Mouse (Mus musculus) cerebellum, postnatal 36 days (tissue): Measurements from ENCODE around the gene Cacna1a.
A peak's percentile ranks its signal among the peaks of the same experiment; 100 is the strongest.
"Not testable (repeated sequence)": the region's sequence is repeated elsewhere in the genome, so short reads cannot be mapped to it uniquely, and the experiment has no call there.

Experiments
- DNase-seq, 2 experiments: peaks; one replicate each; pipeline ENCODE4 v3.0.0; 2021 to 2022; ENCODE audit warnings: mixed read lengths in 2 of 2

Gene Cacna1a

GRCm38 (mm10) chr8:84662581-84663065, 274.4 kb downstream of the Cacna1a start, which contains the start of gene Ier2:
Gene Ier2, minus strand, starts transcription at chr8:84662852.
- peak; percentile 93 to 97 for DNase-seq

DNA sequence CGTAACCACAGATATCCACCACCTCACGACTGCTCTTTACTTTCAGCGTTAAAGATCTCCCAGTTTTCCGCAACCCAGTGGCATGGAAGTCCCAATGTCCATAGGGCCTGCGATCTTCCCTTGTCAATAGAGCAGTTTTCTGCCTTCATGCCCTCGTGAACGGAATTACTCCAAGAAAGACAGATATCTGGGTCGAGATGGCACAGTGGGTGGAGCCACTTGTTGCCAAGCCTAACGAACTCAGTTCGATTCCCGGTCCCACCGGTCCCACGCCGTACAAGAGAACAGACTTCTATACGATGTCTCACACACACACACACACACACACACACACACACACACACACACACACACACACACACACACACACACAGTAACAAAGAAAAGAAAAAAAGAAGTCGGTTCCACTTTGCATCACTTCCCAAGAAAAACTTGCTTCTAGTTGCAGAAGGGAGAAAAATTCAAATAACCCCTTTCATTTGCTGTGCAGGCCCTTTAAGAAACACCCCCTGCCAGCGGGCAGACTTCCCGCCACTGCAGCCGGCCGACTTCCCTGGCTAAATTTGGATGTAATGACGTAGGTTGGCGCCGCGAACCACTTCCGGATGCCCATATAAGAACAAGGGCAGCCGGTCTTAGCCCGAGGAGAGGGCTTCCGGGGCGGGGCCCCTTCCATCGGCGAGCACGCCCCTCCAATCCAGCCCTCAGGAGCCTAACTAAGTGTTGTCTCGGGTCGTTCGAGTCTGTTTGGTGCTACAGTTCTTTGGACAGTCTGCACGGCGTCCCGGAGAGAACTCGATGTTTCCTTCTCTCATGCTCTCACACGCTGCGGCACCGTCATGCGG, 275.5 kb downstream of the Cacna1a start:
- peak; percentile 97 to 98 for DNase-seq

DNA sequence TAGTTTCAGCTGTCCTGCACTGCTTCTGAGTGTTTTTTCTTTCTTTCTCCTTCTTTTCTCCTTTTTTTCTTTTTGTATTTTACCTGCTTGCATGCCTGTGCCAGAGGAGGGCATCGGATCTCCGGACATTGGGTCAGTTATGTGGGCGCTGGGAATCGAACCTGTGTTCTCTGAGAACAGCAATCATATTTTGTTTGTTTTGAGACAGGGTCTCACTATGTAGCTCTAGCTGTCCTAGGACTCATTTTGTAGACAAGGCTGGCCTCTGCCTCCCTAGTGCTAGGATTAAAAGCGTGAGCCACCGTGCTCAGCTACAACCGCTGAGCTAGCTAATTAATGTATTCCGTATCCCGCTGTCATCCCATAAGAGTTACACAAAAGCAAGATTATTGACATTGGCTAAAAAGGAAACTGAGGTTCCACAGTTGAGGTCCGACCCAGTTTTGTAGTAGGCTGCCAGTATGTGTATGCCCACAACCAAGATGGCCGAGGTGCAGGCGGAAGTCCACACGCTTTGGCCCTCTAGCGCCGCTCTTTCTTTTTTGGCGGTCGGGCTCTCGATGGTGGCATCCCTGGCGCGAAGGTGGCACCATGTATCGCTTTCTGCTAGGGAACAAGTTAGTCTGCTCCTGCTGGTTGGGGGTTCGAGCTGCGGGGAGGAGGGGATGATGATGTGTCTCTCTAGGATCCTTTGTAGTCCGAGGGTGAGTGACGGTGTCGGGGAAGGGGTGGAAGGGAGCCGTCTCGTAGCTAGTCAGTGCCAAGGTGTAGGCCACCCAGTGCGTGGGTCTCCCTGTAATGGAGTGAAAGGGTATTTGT, 276.5 kb downstream of the Cacna1a start:
- DNase-seq = peak; percentile 86 to 88

DNA sequence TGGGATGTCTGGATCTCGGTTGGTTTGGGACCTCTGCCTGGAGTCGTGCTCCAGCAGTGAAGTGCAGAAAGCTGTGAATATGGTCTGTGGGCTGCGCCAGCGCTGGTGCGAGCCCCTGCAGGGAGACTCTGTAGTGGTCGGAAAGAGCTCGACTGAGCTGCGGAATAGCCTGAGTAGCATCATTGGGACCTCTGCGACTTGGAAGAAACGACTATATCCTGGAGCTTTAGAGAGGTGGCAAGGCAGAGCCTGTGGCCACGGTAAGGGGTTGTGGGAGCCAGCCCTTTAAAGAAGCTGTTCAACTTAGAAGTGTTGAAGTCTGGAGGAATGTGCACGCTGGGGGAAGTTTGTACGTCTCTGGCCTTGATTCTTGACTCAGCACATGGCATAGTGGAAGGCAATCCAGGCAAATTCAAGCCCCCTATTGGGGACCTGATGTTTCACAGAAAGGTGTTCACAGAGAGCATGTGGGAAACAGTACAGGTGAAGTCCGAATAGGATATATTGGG, 277.2 kb downstream of the Cacna1a start:
- DNase-seq = no peak

DNA sequence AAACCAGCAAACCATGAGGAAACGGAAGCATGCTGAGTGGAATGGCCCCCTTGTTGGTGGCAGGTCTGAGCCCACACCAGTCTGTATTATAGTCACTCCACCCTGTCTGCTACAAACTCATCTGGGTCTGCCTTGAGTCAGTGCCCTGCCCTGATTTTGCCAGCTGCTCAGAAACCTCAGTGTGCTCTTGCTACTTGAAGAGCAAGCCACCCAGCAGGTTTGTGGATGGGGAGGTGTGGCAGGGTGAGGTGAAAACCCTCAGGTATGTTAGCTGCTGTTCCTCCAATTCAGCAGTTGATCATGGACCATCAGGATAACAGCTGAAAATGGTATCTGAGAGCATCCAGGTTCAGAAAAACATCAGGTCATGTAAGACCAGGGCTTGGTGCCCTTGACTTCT, 279.8 kb downstream of the Cacna1a start:
- DNase-seq = no peak

DNA sequence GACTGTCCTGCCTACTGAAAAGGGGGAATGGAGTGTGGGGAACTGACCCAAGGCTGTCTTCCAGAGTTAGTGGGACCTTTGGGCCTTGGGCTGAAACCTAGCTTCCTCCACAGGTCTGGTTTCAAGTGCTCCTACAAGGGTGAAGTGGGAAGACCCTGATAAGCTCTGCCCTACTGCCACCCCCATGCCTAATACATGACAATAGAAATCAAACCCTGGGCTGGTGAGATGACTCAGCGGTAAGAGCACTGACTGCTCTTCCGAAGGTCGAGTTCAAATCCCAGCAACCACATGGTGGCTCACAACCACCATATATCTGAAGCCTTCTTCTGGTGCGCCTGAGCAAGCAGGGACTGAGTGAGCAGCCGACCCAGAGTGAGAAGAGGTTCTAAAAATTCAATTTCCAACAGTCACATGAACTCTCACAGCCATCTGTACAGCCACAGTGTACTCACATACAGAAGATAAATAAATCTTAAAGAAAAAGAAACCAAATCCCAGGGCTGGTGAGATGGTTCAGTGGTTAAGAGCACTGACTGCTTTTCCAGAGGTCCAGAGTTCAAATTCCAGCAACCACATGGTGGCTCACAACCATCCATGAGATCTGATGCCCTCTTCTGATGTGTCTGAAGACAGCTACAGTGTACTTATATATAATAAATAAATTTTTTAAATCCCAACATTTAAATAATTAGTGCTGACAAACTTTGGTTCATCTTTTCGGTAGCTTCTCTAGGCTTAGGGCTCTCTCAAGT, 280.7 kb downstream of the Cacna1a start:
- DNase-seq = no peak

GRCm38 (mm10) chr8:84670295-84671006, 282.2 kb downstream of the Cacna1a start:
- not testable (repeated sequence) for DNase-seq

- no peak for DNase-seq
These were observed 289.1 kb downstream of the Cacna1a start for GRCm38 (mm10) chr8:84677305-84677704.

DNA sequence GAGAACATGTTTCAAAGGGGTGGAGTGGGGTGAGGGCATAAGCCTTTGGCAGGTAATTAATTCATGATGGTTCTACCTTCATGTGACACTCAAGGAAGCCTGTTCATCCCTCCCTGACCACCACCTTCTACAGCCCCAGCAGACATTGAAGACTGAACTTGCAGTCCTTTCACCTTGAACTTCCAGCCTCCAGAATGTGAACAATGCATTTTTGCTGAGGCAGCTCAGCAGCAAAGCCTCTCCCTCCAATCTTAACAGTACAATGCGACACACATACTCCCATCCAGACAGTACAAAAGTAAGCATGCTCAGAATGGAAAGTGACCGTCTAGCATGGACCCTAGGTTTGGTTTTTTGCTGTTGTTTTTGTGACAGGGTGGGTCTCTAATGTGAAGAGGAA, 293.2 kb downstream of the Cacna1a start:
- no peak for DNase-seq

DNA sequence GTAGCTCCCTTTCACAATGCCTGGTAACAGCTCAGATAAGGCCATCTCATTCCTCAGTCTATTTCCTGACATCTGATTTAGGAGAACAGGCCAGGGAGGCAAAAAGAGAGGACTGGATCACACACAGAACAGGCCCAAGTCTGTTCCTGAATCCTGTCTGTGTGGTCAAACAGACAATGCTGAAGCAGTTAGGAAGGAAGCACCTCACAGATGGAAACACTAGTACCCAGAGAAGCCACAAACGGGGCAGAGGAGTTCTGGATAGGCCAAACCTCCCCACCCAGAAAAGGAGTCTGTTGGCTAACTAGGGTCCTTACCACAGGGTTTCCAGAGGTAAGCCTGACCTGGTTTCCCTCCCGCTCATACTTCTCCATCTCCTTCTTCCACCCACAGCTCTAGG, 294.0 kb downstream of the Cacna1a start:
- no peak for DNase-seq

- DNase-seq = no peak
These were observed 296.3 kb downstream of the Cacna1a start for GRCm38 (mm10) chr8:84684537-84684936.

- no peak for DNase-seq
These were observed 298.2 kb downstream of the Cacna1a start, which contains the start of gene Trmt1 for GRCm38 (mm10) chr8:84686191-84687002. Gene Trmt1, plus strand, starts transcription at chr8:84686307.

DNA sequence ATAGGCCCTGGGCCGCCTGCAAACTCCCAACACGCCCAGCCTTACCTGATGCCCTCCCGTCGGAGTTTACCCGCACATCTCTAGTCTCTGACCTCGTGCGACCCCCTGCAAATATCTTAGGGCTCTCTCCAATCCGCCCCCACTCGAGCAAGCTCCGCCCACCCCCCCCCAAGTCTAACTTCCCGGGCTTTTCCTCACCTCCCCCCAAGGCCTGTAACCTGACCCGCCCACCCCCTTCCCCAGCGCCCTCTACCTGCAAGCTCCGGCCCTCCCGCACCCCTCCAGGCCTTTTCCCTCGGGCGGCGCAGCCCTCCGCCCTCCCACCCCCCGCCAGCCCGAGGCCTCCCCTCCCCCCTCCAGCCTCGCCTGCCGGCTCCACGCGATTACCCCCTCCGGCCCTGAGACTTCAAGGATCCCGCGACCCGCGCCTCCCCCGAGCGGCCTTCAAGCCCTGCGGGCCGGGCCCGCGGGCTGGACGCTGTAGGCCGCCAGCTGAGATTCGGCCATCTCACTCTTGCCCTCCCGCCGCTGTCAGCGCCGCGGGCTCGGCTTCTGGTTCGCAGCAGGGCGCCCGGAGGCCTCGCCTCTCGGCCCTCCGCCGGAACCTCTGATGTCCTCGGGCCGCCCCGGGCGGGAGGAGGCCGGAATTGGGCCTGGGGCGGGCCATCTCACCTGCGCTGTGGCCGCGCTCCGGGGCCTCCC, 298.9 kb downstream of the Cacna1a start:
- peak in 1 of 2 experiments; percentile 56 for DNase-seq

DNA sequence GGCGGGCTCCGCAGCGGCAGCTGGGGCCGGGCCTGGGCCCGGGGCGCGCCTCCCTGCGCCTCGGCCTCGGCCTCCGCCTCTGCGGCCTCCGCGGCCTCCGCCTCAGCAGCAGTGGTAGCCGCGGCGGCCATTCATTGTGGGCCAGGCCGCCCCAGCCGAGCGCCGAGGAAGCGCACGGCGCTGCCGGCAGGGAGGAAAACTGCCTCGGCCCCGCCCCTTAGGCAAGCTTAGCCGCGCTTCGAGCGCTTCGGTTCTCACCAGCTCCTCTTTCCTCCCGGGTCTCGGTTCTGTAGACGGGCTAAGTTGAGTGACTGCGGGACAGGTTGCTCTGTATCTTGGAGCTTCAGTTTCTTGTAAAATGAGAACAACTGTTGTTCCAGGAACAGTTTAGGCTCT, 299.5 kb downstream of the Cacna1a start, which contains the start of gene Nacc1:
Nacc1 (minus strand) TSS at position 158 of the 396 bp plus-strand sequence.
- DNase-seq = peak; percentile 85 to 91

GRCm38 (mm10) chr8:84689091-84689915, 301.1 kb downstream of the Cacna1a start:
- DNase-seq = peak; percentile 89 to 97
